Mouse (Mus musculus): Measurements from ENCODE around the gene Gm11564.
"Not testable (repeated sequence)": the region's sequence is repeated elsewhere in the genome, so short reads cannot be mapped to it uniquely, and the experiment has no call there.

Gene Gm11564

DNA sequence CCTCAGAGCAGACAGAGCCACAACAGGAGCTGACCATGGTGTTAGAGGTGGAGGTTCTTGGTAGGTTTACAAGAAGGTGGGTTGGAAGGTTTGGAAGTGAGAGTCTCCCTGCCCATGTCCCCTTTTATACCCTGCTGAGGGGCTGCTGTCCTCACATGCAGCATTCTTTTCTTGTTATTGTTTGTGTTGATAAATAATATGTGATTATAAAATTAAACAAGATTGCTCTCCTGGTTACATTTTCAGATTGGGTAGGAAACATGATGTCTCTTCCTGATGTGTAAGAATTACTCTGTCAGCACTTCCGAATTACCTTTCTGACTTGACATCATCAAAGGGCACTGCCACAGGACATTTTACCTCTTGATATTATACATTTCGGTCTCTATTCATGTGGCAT lies at the start of gene Gm11564:
Gene Gm11564, minus strand, starts transcription at position 101 of the 400 bp plus-strand sequence.
- not testable (repeated sequence) for DNase-seq (ENCODE audit: low read depth, low spot score)

- not testable (repeated sequence) for DNase-seq (ENCODE audit: low read depth, low spot score)
These were observed 48.7 kb upstream of the Gm11564 start, which contains the start of gene Gm11559 for GRCm38 (mm10) chr11:99864176-99864575. TSS of gene Gm11559 (plus strand) at chr11:99864476.

- no peak for DNase-seq (ENCODE audit: low read depth, low spot score)
These were observed 43.3 kb upstream of the Gm11564 start for GRCm38 (mm10) chr11:99858761-99859160.

GRCm38 (mm10) chr11:99857617-99858016 lies 42.2 kb upstream of the Gm11564 start, which contains the start of gene Gm11568:
TSS of gene Gm11568 (plus strand) at chr11:99857917.
- no peak for DNase-seq (ENCODE audit: low read depth, low spot score)

DNA sequence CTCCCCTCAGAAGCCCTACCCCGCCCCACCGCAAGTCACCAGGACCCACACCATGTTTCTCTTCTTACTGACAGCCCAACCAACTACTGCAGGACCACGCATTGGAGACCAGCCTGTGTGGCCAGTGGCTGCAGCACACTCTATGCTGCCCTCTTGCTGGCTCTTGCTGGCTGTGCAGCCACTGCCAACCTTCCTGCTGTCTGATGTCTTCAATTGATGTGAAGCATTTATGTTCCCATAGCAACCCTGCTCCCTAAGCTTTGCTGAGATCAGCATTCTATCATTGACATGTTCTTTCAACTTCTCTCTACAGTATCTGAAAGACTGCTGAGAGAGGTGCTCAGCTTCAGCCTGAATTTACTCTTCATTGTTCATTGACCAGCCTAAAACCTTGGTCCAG lies 38.7 kb upstream of the Gm11564 start:
- no peak for DNase-seq (ENCODE audit: low read depth, low spot score)

DNA sequence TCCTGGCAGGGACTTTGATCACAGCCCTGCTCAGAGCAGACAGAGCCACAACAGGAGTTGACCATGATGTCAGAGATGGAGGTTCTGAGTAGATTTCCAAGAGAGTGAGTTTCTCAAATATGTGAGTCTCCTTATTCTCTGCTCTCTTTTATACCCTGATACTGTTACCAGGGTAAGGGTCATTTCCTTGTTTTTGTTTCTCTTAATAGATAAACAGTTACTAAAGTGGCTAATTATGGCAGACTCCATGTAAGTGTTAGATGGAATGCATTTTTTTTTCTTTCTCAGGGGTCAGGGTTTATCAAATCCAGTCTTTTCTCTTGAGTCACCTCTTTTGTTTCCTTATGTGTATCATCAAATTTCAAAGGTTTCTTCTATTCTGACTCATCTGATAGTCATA lies 36.0 kb upstream of the Gm11564 start, which contains the start of gene Krtap4-16:
Gene Krtap4-16, minus strand, starts transcription at position 101 of the 400 bp plus-strand sequence.
- DNase-seq (ENCODE audit: low read depth, low spot score), result no peak

- no peak for DNase-seq (ENCODE audit: low read depth, low spot score)
These were observed 31.3 kb upstream of the Gm11564 start for GRCm38 (mm10) chr11:99846746-99847145.

DNA sequence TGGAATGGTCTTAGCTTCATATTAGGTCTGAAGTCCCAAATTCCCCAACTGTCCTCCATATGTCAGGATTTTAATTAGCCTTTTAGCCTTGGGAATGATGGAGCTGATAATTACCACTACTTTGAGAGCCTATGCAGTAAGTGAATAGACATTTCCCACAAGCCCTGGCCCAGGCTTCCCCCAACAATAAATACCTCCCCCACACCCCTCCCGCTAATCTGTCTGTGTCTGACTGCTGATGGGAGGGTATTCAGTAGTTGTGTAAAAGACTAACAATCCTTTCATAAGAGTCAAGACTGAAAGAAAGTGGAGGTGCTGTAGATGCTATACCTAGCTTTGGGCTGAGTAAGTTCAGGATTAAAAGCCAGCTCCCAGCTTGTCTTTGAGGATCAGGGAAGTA lies 26.7 kb upstream of the Gm11564 start:
- DNase-seq (ENCODE audit: low read depth, low spot score), result no peak

GRCm38 (mm10) chr11:99837966-99838365 lies 22.5 kb upstream of the Gm11564 start, which contains the start of gene 2300003K06Rik:
TSS of gene 2300003K06Rik (minus strand) at chr11:99838066.
- DNase-seq (ENCODE audit: low read depth, low spot score), result no peak

DNA sequence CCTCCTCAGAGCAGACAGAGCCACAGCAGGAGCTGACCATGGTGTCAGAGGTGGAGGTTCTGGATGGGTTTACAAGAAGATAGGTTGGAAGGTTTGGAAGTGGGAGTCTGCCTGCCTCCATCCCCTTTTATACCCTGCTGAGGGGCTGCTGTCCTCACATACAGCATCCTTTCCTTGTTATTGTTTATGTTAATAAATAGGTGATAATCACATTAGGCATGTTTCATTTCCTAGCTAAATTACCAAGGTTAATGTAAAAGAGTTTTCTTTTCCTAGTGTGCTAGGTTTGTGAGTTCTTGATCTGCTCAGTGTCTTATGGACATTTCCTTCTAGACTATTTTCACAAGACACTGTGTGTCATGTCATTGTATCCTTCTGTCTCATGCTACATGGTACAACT lies 5.7 kb downstream of the Gm11564 start, which contains the start of gene Krtap4-13:
Gene Krtap4-13, minus strand, starts transcription at position 101 of the 400 bp plus-strand sequence.
- DNase-seq (ENCODE audit: low read depth, low spot score), result not testable (repeated sequence)

GRCm38 (mm10) chr11:99804346-99804745 lies 11.1 kb downstream of the Gm11564 start, which contains the start of gene Gm11554:
TSS of gene Gm11554 (minus strand) at chr11:99804446.
- DNase-seq (ENCODE audit: low read depth, low spot score), result not testable (repeated sequence)

- DNase-seq (ENCODE audit: low read depth, low spot score), result not testable (repeated sequence)
These were observed 16.6 kb downstream of the Gm11564 start, which contains the start of gene Gm11569 for GRCm38 (mm10) chr11:99798832-99799231. TSS of gene Gm11569 (minus strand) at chr11:99798932.

GRCm38 (mm10) chr11:99793367-99793766 lies 22.1 kb downstream of the Gm11564 start, which contains the start of gene Gm11596:
TSS of gene Gm11596 (minus strand) at chr11:99793467.
- no peak for DNase-seq (ENCODE audit: low read depth, low spot score)

DNA sequence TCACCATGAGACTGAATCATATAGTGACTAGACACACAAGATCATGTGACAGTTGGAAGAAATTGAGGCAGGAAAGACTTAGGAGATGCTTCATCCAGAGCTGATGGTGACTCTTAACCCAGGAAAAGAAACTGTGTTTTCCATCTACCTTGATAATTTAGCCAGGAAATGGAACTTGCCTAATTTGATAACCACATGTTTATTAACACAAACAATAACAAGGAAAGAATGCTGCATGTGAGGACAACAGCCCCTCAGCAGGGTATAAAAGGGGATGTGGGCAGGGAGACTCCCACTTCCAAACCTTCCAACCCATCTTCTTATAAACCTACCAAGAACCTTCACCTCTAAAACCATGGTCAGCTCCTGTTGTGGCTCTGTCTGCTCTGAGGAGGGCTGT lies 30.6 kb downstream of the Gm11564 start, which contains the start of gene Krtap4-9:
Gene Krtap4-9, plus strand, starts transcription at position 301 of the 400 bp plus-strand sequence.
- not testable (repeated sequence) for DNase-seq (ENCODE audit: low read depth, low spot score)

GRCm38 (mm10) chr11:99780604-99781003 lies 34.9 kb downstream of the Gm11564 start, which contains the start of gene Krtap4-8:
TSS of gene Krtap4-8 (minus strand) at chr11:99780704.
- DNase-seq (ENCODE audit: low read depth, low spot score), result no peak

- no peak for DNase-seq (ENCODE audit: low read depth, low spot score)
These were observed 37.1 kb downstream of the Gm11564 start for GRCm38 (mm10) chr11:99778401-99778800.

GRCm38 (mm10) chr11:99772813-99773212 lies 42.7 kb downstream of the Gm11564 start, which contains the start of gene Gm11595:
TSS of gene Gm11595 (minus strand) at chr11:99772913.
- not testable (repeated sequence) for DNase-seq (ENCODE audit: low read depth, low spot score)

GRCm38 (mm10) chr11:99768410-99768809 lies 47.1 kb downstream of the Gm11564 start:
- no peak for DNase-seq (ENCODE audit: low read depth, low spot score)

Measured in A20 (cell line).